Mouse (Mus musculus) hematopoietic stem cell, adult 5-6 weeks (primary cell): Measurements from ENCODE around the gene Mindy2. TPM values are rescaled to one million over a fixed set of nuclear protein-coding genes. Genes with fewer than 3 reads are reported as not detected.

Source experiments
- ATAC-seq, 2 experiments: fragments of 125-278 bp in 1 of 2; replicated peaks in 1 of 2; 2 replicates each; pipeline ENCODE4 v1.8.0; 2016 to 2017; ENCODE audit warnings: inconsistent platforms in 2 of 2, mild to moderate bottlenecking in 2 of 2, moderate number of reproducible peaks in 2 of 2, low read depth in 1 of 2, moderate TSS enrichment in 1 of 2; ENCODE audit not compliant: low FRiP score in 2 of 2, poor library complexity in 2 of 2, severe bottlenecking in 2 of 2, insufficient read depth in 1 of 2, low TSS enrichment in 1 of 2
- total RNA-seq: library from RNA; stranded (forward); fragments of 172-1452, 232-1000 nt; gene quantifications from 2 replicates; pipeline ENCODE4 v1.2.3, GENCODE M21; 2017

Mindy2 gene
- total RNA-seq: 17.7 and 17.9 TPM in 2 replicates

GRCm38 (mm10) chr9:70657013-70657967 lies at the start of gene Mindy2:
TSS of gene Mindy2 (minus strand) at chr9:70657174.
- peak; percentile 91 to 96 for ATAC-seq

DNA sequence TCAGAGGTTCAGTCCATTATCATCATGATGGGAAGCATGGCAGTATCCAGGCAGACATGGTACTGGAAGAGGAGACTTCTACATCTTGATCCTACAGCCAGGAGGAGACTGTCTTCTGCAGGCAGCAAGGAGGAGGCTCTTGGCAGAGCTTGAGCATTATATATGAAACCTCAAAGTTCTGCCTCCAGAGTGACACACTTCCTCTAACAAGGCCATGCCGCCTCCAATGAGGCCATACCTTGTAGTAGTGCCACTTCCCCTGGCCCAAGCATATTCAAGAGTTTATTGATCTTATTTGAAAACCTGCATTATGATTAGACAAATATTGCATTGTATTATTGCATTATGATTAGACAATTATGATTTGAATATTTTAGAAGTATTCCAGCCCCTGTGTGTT lies 49.5 kb upstream of the Mindy2 start:
- ATAC-seq: no peak

GRCm38 (mm10) chr9:70703597-70704203 lies 46.7 kb upstream of the Mindy2 start:
- ATAC-seq: no peak

DNA sequence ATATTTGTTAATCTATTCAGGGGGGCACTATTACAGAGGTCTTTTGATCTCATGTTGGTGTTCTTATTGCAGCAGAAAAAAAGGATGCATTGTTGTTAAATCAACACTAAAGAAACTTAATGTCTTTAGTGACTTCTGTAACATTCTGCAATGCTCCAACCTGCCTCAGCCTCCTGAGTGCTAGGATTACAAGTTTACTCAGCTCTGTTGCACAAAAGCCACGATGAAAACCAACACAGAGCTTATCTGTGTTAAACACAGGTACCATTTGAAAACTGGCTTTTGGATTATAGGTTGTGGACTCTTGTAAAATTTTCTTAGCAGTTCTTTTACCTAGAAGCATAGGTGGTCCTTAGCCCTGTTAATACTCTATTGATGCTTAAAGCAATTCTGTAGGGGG lies 41.1 kb upstream of the Mindy2 start:
- no peak for ATAC-seq

DNA sequence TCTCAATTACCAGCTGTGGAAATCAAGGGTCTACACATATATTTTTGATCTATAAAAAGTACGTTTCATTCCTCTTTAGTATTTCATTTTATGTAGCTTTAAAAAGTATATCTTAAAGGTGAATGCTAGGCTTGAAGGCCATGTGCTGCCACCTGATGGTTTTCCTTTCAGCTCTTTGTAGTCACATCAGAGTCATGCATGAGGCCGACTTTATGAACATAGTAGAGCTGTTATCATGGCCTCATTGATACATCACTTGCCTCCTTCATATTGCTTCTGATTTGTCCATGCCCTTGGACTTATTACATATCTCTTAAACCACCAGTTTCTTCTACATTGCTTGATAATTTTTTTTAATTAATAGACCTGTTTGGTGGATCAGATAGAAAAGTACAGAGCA lies 38.7 kb upstream of the Mindy2 start:
- ATAC-seq: no peak

DNA sequence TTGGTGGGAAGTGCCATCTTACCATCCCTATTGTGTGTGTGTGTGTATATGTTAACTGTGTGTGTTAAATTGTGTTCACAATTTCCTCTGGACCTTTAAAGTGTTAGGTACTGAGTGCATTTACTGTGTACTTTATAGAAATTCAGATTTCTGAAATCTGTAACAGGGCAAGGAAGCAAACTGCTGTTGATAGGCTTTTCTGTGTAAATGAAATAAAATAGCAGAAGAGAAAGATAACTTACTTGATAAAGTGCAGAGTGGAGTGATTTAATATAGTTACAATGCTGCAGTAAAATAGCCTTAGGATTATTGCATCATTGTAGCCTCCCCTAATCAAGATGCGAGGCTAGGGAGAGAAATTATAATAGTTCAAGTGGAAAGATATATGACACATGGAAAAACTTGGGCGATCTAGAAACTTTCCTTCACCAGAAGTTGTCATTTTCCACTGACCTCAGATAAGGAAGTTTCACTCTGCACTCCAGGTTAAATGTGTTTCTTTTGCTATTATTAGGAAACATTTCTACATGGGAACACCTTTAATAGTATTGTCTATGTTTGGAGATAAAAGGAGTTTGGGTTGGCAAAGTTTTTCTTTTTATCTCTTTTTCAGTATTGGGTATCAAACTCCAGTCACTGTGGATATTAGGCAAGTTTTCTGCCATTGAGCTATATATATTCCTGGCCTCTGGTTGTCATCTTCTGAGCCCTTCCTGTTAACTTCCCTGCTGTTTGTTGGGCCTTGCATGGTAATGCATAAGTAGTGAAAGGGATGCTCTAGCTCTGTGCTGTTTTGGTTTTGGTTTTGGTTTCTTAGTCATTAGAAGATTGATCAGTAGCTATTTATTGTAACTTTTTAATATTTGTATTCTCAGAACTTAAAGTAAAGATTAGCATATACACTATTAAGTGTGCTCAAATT lies 35.1 kb upstream of the Mindy2 start:
- ATAC-seq: peak; percentile 32 to 33; a peak in 2 of 4 replicates

- ATAC-seq: no peak
Measured at GRCm38 (mm10) chr9:70690579-70690978, 33.6 kb upstream of the Mindy2 start.

GRCm38 (mm10) chr9:70689926-70690325 lies 33.0 kb upstream of the Mindy2 start:
- ATAC-seq: no peak

- ATAC-seq: no peak
Measured at GRCm38 (mm10) chr9:70688301-70688968, 31.5 kb upstream of the Mindy2 start.

DNA sequence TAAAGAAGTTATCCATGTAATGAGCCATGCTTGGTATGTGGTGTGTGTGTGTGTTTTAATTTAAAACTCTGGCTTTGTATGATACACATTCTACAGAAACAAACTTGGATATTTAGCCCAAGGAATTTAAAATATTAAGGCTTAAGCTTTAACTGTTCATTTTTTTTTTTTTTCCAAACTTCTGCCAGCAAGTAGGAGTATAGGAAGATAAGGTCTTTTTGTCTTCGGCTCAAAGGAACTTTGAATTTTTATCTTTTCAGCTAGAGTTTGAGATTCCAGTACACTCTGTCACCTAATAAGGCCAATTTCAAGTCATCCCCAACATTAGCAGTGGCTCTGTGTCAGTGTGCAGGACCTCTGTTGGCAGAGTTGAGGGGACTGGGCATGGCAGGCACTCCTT lies 25.2 kb upstream of the Mindy2 start:
- no peak for ATAC-seq

GRCm38 (mm10) chr9:70679132-70680091 lies 22.4 kb upstream of the Mindy2 start:
- ATAC-seq: no peak

GRCm38 (mm10) chr9:70678682-70679131 lies 21.7 kb upstream of the Mindy2 start, which contains the start of gene Adam10:
TSS of gene Adam10 (plus strand) at chr9:70678997.
- peak; percentile 98 for ATAC-seq

GRCm38 (mm10) chr9:70675961-70676360 lies 19.0 kb upstream of the Mindy2 start:
- ATAC-seq: no peak

DNA sequence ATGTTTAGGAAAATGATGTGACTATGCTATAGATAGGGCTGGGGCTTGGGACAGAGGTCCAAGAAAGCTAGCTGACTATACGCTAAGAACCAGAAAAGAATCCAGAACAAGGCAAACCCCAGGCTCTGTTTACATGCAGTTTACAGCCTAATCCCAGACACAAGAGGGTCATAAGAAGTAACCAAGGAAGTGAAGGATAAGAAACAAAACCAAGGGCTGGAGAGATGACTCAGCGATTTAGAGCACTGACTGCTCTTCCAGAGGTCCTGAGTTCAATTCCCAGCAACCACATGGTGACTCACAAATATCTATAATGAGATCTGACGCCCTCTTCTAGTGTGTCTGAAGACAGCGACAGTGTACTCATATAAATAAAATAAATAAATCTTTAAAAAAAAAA lies 18.1 kb upstream of the Mindy2 start:
- no peak for ATAC-seq

GRCm38 (mm10) chr9:70673656-70674055 lies 16.7 kb upstream of the Mindy2 start:
- ATAC-seq: no peak
